Mouse (Mus musculus) olfactory bulb, adult 2 months (tissue): Measurements from ENCODE around the gene Rasgrp2.

Source experiments
- CTCF ChIP-seq: fragments of 200-500 bp; IDR thresholded peaks from 2 replicates; pipeline ENCODE4 v1.5.1; 2012; ENCODE audit warnings: low read depth, mild to moderate bottlenecking, low read length, moderate library complexity; ENCODE audit not compliant: insufficient read depth
- POLR2A ChIP-seq: fragments of 200-500 bp; IDR thresholded peaks from 2 replicates; pipeline ENCODE4 v1.6.1; 2012; ENCODE audit warnings: mild to moderate bottlenecking, low read depth, low read length, moderate library complexity; ENCODE audit not compliant: insufficient read depth

DNA sequence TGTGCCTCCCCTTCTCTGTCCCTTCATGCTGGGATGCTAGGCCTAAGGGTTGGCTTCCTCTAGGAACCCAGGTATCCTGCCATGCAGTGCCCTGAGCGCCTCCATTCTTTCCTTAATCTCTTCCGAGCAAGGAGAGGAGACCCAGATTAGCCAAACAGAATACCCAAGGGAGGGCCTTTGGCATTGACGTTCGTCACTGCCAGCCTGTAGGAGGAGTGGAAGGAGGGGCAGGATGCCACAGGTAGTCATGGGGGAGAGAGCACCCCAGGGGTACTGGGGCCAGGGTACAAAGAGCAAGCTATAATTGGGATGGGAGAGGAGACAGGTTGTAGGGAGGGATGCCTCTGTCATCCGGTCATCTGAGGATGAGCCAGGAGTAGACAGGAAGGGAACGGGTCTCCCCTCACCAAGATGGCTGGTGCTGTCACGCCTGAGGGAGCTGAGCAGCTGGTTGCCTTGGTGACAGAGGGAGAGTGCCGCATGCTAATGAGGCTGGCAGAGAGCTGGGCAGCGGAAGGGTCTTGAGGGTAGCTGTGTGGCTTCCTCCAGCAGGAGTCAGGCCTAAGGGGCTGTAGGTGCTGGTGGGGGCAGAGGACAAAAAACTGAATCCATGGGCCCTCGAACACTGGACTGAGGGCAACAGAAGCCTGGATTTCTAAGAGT lies 46.8 kb downstream of the Rasgrp2 start:
- TF ChIP-seq CTCF = no peak
- TF ChIP-seq POLR2A = no peak
